Mouse (Mus musculus) megakaryocyte-erythroid progenitor cell, adult 5-6 weeks (primary cell): Measurements from ENCODE around the gene 2610507B11Rik. TPM values are rescaled to one million over a fixed set of nuclear protein-coding genes. Genes with fewer than 3 reads are reported as not detected.
"Not testable (repeated sequence)": the region's sequence is repeated elsewhere in the genome, so short reads cannot be mapped to it uniquely, and the experiment has no call there.

Experiments
- ATAC-seq: replicated peaks from 2 replicates; pipeline ENCODE4 v1.8.0; 2016; ENCODE audit warnings: mild to moderate bottlenecking, inconsistent platforms; ENCODE audit not compliant: severe bottlenecking, poor library complexity, low FRiP score, low TSS enrichment
- total RNA-seq, 2 experiments: library from RNA; stranded (forward) in 1 of 2; stranded (reverse) in 1 of 2; fragments of 200-1000, 215-1000 nt in 1 of 2; fragments of >200 nt in 1 of 2; fragmentation: Nextera tagmentation in 1 of 2; gene quantifications; 2 replicates each; pipeline ENCODE4 v1.2.3; 2014 to 2017

Gene 2610507B11Rik
- total RNA-seq, 2 experiments from 2014 or later: 72.4 to 91.6 TPM

DNA sequence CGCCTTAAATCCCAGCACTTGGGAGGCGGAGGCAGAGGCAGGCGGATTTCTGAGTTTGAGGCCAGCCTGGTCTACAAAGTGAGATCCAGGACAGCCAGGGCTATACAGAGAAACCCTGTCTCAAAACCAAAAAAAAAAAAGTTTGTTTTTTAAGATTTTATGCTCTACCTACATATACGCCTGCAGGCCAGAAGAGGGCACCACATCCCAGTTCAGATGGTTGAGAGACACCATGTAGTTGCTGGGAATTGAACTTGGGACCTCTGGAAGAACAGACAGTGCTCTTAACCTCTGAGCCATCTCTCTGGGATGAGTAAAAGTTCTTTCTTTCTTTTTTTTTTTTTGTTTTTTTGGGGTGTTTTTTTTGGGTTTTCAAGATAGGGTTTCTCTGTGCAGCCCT lies 14.6 kb downstream of the 2610507B11Rik start:
- not testable (repeated sequence) for ATAC-seq

DNA sequence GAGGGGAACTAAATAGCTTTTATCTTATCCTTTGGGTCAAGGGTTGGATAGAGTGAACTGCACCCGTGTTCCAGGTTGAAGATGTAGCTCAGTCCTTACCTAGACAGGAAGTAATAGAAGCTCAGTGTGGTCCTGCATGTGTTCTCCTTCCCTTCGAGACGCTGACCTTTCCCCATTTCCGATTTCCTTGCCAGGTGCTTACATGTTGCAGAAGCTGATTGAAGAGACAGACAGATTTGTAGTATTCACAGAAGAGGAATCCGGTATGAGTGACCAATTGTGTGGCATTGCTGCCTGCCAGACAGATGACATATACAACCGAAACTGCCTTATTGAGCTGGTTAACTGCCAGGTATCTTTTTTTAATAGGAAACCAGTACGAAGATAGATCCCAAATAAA lies 17.3 kb downstream of the 2610507B11Rik start:
- no peak for ATAC-seq

DNA sequence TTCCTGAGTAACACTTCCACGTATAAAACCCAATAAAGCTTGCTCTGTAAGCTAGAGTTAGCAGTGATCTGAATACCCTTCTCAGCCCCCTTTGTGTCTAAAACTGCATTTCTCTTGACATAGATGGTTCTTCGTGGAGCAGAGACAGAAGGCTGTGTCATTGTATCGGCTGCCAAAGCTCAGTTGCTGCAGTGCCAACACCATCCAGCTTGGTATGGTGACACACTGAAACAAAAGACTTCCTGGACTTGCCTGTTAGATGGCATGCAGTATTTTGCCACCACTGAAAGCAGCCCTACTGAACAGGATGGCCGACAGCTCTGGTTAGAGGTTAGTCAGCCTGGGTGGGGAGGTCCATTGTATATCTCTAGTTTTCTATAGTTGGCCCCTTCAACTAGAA lies 18.0 kb downstream of the 2610507B11Rik start:
- ATAC-seq: no peak

DNA sequence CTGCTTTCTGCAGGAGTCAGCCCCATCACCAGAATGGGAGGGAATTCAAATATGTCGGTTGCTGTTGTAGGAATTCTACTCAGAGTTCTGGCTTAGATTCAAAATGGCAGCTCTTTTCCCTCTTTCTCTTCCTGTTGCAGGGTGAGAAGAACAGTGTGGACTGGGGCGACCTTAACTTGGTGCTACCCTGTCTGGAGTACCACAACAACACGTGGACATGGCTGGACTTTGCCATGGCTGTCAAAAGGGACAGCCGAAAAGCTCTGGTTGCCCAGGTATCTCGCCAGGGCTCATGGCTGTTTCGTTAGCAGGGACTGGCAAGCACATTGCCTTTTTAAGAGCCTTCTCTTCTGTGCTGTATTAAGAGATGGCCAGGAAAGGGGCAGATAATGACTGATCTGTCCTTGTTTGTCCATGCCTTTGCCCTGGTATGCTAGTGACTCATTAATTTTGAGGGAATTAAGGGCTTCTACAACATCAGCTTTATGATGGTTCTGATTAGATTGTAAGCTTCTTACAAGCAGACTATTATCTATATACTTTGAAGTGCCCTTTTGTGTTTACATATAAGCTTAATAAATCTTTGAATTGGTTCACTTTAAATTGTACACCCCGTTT lies 27.7 kb downstream of the 2610507B11Rik start:
- no peak for ATAC-seq

DNA sequence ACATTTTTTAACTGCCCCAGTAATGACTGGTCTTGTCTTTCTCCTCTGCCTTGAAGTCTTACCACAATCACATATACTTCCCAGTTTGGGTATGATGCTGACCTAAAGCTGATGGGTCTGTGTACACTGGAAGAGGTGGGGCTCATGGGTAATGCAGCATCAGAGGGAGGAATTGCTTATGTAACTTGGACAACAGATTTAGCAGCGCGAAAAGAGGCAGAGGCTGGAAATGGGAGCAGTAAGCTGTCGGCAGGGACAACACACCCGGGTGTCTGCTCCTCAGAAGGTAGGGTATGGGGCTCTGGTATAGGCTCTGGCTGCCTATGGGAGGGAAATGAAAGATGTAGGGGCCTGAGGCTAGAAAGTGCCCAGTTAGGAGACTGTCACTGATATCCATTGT lies 29.1 kb downstream of the 2610507B11Rik start, which contains the start of gene BC030499:
BC030499 (plus strand) TSS at position 188 of the 400 bp plus-strand sequence.
- ATAC-seq: no peak

DNA sequence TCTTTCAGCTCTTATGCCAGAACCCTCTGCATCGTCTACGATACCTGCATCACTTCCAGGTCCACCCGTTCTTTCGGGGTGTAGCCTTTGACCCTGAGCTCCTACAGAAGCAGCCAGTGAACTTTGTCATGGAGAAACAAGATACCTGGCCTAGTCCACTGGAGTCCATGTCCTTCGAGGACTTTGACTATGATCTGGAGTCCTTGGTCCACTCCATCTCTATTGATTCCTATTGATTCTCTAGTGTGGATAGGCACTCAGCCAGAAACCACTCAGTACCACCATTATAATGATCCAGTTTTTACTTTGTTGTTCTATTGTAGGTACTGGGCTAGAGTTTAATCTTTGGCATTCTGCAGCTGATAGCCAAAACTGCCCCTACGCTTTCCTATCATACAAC lies 33.0 kb downstream of the 2610507B11Rik start:
- no peak for ATAC-seq

DNA sequence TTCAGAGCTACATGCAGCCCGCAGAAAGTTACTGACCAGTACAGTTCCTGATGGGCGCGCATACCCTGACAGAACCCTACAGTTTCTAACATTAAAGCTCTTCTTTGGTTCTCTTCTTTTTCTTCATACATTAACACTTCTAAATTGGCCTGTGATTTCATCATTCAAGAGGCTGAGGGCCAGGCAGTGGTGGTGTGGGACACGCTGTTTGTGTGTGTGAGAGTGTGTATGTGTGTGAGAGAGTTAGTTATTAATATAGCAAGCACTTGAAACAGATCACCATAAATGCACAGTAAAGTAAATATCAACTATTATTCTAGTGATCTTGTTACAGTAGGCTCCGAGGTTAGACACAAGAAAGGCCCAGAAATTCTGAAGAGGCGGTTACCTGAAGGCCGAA lies 39.4 kb downstream of the 2610507B11Rik start:
- ATAC-seq: no peak

DNA sequence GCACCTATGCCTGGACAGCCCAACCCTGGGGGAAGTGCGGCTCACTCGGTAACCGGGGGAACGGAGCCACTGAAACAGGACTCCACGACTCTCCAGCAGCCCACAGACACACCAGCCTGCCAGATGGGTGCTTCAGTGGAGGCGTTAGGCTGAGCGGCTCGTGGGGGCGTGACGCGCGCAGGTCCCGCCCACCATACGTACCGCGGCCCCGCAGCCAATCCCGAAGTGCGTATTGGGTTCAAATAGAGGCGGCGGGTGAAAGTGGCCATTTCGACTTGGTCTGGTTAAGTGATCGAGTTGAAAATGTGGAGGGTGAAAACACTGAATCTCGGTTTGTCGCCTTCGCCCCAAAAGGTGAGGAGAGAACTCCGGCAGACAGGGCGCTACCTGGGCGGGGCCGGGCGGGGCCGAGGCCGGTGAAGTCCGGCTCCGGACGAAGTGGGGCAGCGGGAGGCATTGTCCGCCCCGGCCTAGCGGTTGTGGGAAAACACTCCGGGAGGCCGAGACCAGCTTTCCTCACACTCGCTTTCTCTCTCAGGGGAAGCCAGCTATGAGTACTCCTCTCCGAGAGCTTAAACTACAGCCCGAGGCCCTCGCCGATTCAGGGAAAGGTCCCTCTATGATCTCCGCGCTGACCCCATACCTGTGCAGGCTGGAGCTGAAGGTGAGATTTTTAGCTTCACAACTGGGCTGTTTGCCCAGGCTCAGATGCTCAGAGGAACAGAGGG lies 40.0 kb downstream of the 2610507B11Rik start, which contains the start of gene Spag5:
Spag5 (plus strand) TSS at position 173 of the 728 bp plus-strand sequence.
- peak; percentile 100 for ATAC-seq

DNA sequence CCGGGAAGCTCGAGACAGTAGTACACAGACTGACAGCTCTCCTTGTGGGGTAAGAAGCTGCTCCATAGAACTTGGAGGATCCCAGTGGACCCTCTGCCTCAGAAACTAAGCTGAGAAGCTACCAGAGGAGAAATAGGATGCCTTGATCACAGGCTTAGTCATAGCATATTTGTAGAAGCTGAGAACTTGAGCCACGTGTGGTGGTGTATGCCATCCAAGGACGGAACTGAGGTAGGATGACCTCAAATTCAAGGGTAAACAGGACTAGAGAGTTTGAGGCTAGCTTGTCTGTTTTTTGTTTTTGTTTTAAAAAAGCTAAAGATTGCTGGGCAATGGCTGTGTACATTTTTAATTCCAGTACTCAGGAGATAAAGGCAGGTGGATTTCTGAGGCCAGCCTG lies 43.7 kb downstream of the 2610507B11Rik start:
- ATAC-seq: no peak

DNA sequence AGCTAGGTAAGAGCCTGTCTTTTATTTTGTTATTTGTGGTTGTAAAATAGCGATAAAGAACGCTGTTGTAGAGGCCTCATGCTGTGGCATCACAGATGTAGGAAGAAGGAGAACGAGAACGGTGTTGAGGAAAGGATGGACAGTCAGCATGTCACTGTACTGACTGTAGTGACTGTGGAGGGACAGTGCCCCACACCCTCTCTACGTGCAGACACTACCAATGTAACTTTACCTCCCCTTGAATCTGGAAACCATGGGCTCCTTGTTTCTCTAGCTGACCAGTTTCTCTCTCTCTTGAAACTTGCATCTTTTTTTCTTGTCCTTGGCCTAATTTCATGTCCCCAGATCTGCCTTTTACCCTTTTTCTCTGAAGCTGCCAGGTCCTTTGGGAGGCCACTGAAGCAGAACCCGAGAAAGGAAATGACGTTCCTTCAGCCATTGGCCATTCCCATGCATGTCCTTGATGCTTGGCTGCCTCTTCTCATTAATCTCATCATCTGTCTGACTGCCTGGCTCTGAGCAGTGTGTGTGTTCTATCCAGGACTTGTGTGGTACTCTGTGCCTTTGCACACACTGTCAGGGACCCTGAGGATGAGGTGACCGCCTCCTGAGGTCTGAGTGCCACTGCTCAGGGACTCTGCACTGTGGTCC lies 49.4 kb downstream of the 2610507B11Rik start:
- no peak for ATAC-seq

DNA sequence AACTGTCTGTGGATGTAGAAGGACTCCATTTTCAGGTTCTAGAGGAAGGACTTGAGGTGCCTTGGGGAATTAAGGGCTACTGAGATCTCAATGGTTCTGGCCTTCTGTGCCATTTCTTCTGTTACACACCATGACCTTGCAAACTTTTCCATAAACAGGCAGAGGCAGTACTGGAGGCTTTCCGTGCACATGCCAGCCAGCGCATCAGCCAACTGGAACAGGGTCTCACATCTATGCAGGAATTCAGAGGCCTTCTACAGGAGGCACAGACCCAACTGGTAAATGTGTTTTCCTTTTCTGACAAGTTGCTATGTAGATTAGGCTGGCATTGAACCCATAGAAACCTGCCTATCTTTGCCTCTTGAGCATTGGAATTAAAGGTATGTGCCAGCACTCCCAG lies 52.1 kb downstream of the 2610507B11Rik start:
- ATAC-seq: no peak

DNA sequence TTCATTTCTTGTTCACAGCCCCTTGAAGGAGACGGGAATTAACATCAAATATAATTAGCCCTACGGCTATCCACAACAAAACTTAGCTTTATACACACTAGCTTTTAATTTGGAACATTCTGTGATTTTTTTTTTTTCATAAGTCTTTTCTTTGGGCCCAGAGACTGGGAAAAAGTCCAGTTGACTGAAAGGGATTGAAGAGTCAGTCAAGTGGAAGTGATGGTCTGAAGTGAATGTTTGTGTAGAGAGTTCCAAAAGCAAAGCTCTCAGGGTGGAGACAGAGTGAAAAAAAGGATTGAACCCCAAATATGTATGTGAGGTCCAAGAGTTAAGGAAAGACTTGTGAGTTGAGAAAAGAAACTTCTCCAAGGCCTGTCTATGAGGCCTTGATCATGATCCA lies 56.9 kb downstream of the 2610507B11Rik start:
- no peak for ATAC-seq

DNA sequence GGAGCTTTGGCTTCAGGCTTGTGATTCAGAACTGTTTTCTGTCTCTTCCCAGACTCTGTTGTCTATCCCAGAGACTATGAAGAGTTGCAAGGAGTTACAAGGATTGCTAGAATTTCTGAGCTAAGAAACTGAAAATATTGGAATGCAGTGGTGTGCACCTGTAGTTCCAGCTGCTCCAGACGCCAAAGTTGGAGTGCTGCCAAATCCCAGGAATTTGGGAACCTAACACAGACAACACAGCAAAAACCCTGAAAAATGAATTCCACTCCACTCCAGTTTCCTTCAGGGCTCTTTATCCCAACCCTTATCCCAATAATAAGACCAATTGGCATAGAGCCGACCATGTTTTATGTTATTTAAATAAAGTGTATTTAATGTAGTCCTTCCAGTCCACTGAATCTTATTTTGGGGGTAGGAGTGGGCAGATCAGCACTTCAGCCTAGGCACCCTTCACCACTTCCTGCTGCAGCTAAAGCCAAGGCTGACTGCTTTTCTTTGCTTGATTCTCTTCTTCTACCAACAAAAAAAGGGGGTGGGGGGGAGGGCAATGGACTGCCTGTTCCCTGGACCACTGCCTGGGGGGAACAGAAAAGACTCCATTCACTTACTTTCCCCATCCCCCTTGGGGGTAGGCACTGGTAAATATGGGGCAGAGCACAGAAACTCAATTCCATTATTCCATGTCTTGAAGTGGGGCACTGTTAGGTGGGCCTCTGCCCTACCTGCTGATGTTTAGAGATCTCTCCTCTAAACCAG lies 60.7 kb downstream of the 2610507B11Rik start:
- ATAC-seq: no peak

DNA sequence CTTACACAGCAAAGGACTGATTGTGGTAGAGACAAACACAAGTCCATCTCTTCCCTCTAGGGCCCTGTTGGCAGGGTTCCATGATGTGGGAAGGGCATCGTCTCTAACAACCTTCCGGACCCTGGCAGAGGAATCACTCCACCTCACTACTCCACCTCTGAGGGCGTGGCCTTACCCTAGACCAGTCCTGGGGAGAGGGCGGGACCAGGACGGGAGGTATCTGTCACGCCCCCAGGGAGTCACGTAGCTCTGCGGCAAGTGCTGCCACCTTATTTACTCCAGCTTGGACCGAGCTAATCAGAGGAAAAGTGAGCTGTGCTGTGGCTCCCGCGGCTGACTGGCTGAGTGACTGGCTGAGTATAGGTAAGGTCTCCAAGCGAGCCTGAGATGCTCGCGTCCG lies 61.3 kb downstream of the 2610507B11Rik start, which contains the start of gene Aldoc:
Aldoc (plus strand) TSS at position 109 of the 400 bp plus-strand sequence.
- ATAC-seq: peak; percentile 98

DNA sequence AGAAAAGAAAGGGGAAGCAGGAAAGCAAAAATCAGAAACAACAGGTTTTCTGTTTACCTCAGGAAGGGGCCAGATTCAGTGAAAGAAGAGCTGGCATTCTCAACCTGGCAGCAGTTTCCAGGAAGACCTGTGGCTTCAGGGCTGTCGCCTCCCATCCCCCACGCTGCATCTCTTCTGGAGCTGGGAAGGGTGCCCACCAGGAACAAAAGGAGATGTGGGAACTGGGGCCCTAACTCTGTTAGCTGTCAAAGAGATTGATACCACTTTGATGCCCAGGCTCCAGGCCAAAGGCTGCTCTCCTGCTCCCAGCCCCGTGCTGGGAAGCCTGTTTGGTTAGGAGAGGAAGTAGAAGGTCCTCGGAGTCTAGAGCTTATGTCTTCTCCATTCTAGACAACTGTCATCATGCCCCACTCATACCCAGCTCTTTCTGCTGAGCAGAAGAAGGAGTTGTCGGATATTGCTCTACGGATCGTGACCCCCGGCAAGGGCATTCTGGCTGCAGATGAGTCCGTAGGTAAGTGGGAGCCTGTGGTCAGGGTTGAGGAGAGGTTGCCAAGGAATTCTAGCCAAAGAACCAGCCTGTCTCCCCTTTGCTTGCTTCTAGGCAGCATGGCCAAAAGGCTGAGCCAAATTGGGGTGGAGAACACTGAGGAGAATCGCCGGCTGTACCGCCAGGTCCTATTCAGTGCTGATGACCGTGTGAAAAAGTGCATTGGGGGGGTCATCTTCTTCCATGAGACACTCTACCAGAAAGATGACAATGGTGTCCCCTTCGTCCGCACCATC lies 62.6 kb downstream of the 2610507B11Rik start:
- ATAC-seq: no peak

DNA sequence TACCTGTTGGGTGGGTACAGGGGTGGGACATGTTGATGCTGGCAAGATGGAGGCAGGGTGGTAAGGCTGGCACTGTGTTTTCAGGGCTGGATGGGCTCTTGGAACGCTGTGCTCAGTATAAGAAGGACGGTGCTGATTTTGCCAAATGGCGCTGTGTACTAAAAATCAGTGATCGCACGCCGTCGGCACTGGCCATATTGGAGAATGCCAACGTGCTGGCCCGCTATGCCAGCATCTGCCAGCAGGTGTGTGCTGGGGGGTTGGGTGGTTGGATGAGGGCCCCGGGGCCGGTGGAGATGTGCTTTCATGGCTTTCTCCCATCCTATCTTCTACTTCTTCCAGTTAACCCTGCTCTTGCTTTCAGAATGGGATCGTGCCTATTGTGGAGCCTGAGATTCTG lies 63.4 kb downstream of the 2610507B11Rik start:
- ATAC-seq: no peak

DNA sequence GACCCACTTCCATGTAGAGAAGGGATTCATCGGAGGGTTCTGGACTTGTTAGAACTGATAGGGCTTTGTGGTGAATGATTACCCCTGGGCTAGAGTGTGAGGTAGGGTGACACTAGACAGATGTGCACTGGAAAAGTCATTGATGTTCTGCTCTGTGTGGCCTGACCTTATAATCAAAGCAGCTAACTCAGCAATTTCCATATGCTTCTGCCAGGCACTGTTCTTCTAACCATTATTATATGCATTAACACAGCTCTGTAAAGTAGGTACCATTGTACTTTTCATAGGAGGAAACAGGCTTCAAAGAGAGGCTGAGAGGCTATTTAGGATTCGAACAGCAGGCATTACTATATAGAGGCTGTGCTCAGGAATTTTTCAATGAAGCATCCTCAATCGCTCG lies 65.7 kb downstream of the 2610507B11Rik start:
- ATAC-seq: no peak

DNA sequence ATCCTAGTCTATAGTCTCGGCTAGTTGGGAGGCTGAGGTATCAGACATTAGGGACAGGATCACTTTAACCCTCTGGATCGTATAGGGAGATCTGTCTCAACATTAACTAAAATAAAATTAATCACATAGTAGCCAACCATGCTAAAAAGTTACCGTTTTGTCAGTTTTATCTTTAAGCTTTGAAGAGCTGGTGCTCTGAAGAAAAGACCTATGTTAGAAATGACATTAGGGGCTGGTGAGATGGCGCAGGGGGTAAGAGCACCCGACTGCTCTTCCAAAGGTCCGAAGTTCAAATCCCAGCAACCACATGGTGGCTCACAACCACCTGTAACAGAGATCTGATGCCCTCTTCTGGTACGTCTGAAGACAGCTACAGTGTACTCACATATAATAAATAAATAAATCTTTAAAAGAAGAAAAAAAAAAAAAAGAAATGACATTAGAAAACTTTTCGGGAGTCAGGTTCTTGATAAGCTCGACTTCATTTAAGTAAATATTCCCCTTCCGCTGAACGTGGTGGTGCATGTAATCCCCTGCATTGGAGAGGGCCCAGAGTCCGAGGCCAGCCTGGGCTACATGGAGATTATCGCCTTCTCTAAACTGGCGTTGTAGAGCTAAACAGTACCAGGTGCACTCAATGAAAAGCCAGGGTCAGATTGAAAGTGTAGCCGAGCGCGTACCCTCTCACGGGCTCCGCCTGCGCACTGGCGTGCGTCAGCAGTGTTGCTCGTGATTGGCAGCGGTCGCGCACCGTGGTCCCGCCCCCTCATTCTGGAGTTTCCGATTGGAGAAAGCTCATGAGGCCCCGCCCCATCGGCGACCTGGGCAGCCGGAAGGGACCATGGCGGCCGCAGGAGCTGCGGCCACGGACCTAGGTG lies 66.3 kb downstream of the 2610507B11Rik start, which contains the start of gene Pigs:
Pigs (plus strand) TSS at position 782 of the 878 bp plus-strand sequence.
- peak; percentile 97 for ATAC-seq
